Mouse (Mus musculus) liver, embryonic 14.5 days (tissue): ENCODE results near the gene Actn1.

Experiments used
- CTCF ChIP-seq: IDR thresholded peaks from 2 replicates; pipeline ENCODE4 v1.5.1; 2016; ENCODE audit warnings: antibody characterized with exemption, low read depth, control low read depth
- EP300 ChIP-seq: IDR thresholded peaks from 2 replicates; pipeline ENCODE4 v1.6.1; 2016; ENCODE audit warnings: antibody characterized with exemption, low read depth

DNA sequence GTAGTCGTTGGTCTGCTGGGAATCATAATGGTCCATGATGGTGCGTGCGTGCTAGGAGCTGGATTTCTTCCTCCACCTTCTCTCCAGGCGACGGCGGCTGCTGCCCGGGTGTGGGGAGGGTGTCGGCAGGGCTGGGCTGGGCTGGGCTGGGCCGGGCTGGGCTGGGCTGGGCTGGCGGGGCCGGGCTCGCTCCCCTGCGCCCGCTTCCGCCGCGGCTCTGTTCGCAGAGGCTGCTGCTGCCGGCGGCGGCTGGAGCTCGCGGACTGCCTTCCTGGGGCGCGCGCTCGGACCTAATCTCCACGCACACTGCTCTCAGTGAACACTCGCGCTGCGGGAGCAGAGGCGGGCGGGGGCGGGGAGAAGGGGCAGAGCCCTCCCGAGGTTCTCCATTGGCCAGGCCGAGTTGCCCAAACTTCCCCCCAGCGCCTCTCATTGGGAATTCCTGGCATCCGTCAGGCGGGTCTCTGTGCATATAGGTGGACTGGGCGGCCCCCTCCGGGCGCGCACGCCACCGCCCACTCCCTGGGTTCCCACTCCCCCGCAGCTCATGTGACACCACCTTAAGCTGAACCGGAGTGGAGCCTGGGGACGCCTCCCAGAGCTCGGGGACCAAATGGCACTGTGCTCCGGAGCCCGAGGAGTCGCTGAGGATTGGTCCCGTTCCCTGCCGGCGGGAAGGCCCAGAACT, at the start of gene Actn1:
- no peak for TF ChIP-seq CTCF
- TF ChIP-seq EP300, result no peak
